Mouse (Mus musculus) cerebellum, adult 2 months (tissue): ENCODE measurements around the gene Haghl. TPM values are rescaled to one million over a fixed set of nuclear protein-coding genes. Genes with fewer than 3 reads are reported as not detected.

ENCODE experiments used
- DNase-seq, 2 experiments: peaks; one replicate each; pipeline ENCODE4 v3.0.0; 2021
- H3K27ac ChIP-seq: fragments of 200-500 bp; 2 replicates; pipeline ENCODE4 v1.5.1; 2012; ENCODE audit warnings: low read length, control low read depth, inconsistent platforms; ENCODE audit not compliant: insufficient read depth
- H3K27me3 ChIP-seq: fragments of 200-500 bp; 2 replicates; pipeline ENCODE4 v1.6.1; 2012; ENCODE audit warnings: inconsistent platforms, mild to moderate bottlenecking, low read length, moderate library complexity; ENCODE audit not compliant: control insufficient read depth, insufficient read depth
- H3K4me1 ChIP-seq: fragments of 200-500 bp; 2 replicates; pipeline ENCODE4 v1.6.1; 2011; ENCODE audit warnings: low read length; ENCODE audit not compliant: control insufficient read depth, insufficient read depth
- H3K4me3 ChIP-seq: fragments of 200-500 bp; replicated peaks from 2 replicates; pipeline ENCODE3; 2011; ENCODE audit warnings: mild to moderate bottlenecking, low read depth, low read length, control low read depth; ENCODE audit not compliant: insufficient read depth
- CTCF ChIP-seq: fragments of 200-500 bp; IDR thresholded peaks from 2 replicates; pipeline ENCODE4 v1.5.1; 2011; ENCODE audit warnings: low read depth, mild to moderate bottlenecking, control low read depth, low read length, moderate library complexity, borderline replicate concordance; ENCODE audit not compliant: insufficient read depth
- POLR2A ChIP-seq: fragments of 200-500 bp; IDR thresholded peaks from 2 replicates; pipeline ENCODE4 v1.6.1; 2011; ENCODE audit warnings: low read length, control low read depth, borderline replicate concordance; ENCODE audit not compliant: insufficient read depth
- WGBS: fragments of 180-500 bp; shearing (Covaris S2); methylation state at CpG from one replicate; pipeline ENCODE4 v1.1.7; 2018; 5-methylcytosine and 5-hydroxymethylcytosine counted together
- polyA plus RNA-seq: library from polyadenylated mRNA; depleted of rRNA; stranded (reverse); fragments of >200 nt; gene quantifications from 2 replicates; pipeline ENCODE4 v1.2.3, GENCODE M21; 2012

Haghl gene
- polyA plus RNA-seq, 1 experiment = 340 TPM

GRCm38 (mm10) chr17:25830200-25830753 is 44.8 kb upstream of the Haghl start:
- Histone ChIP-seq H3K27ac (no peak overlapping the region), H3K27me3 (no peaks in the 10 kb centered on the region), H3K4me1 (peaks cover 39% of the 10 kb centered on the region), H3K4me3 (no peak overlapping the region)
- TF ChIP-seq POLR2A (no peak), CTCF (no peak)
- no peak for DNase-seq
- WGBS = 80% methylated on average over 4 of the region's 4 CpGs

- no peaks in the 10 kb centered on the region for H3K27me3 ChIP-seq
- no peak overlapping the region for H3K27ac ChIP-seq
- WGBS = 16% methylated on average over 8 of the region's 8 CpGs
- DNase-seq = no peak
- peak overlapping the region; percentile 92 for H3K4me3 ChIP-seq
- H3K4me1 ChIP-seq = peaks cover 32% of the 10 kb centered on the region
- no peak for TF ChIP-seq CTCF
- TF ChIP-seq POLR2A = peak; percentile 22; the same call in 1 of the 2 replicates
Observed at GRCm38 (mm10) chr17:25829558-25830017, 44.1 kb upstream of the Haghl start.

GRCm38 (mm10) chr17:25828712-25829557 is 43.5 kb upstream of the Haghl start, which contains the start of gene Jmjd8:
Gene Jmjd8 (plus strand): TSS chr17:25828867.
- H3K27me3 ChIP-seq = no peaks in the 10 kb centered on the region
- peak; percentile 58; the same call in 1 of the 2 replicates for TF ChIP-seq CTCF
- peak; percentile 80 for TF ChIP-seq POLR2A
- peak within 1 kb of the TSS; percentile 52 for H3K27ac ChIP-seq
- H3K4me3 ChIP-seq = peak within 1 kb of the TSS; percentile 92
- peak; percentile 84 to 85 for DNase-seq
- H3K4me1 ChIP-seq = peaks cover 33% of the 10 kb centered on the region
- WGBS = 1% methylated on average over 32 of the region's 32 CpGs

GRCm38 (mm10) chr17:25828223-25828594 is 42.7 kb upstream of the Haghl start:
- WGBS = 66% methylated on average over 8 of the region's 8 CpGs
- Histone ChIP-seq H3K4me3 (peak overlapping the region; percentile 92), H3K27me3 (no peaks in the 10 kb centered on the region), H3K4me1 (peaks cover 33% of the 10 kb centered on the region), H3K27ac (peak overlapping the region; percentile 6; the same call in 1 of the 2 replicates)
- DNase-seq = no peak
- no peak for TF ChIP-seq POLR2A
- TF ChIP-seq CTCF = no peak

- Histone ChIP-seq H3K27ac (no peak overlapping the region), H3K4me3 (no peak overlapping the region), H3K4me1 (peaks cover 33% of the 10 kb centered on the region), H3K27me3 (no peaks in the 10 kb centered on the region)
- 76% methylated on average over 22 of the region's 22 CpGs for WGBS
- DNase-seq = no peak
- no peak for TF ChIP-seq POLR2A
- TF ChIP-seq CTCF = no peak
Observed at GRCm38 (mm10) chr17:25827546-25828222, 42.2 kb upstream of the Haghl start.

GRCm38 (mm10) chr17:25827011-25827410 is 41.5 kb upstream of the Haghl start:
- DNase-seq = no peak
- Histone ChIP-seq H3K4me3 (no peak overlapping the region), H3K27ac (no peak overlapping the region), H3K4me1 (peaks cover 33% of the 10 kb centered on the region), H3K27me3 (no peaks in the 10 kb centered on the region)
- 92% methylated on average over 13 of the region's 13 CpGs for WGBS
- TF ChIP-seq CTCF (no peak), POLR2A (no peak)

GRCm38 (mm10) chr17:25825984-25826570 is 40.6 kb upstream of the Haghl start:
- no peak for DNase-seq
- H3K27ac ChIP-seq = no peak overlapping the region
- H3K4me1 ChIP-seq = peaks cover 24% of the 10 kb centered on the region
- WGBS = 90% methylated on average over 27 of the region's 27 CpGs
- no peaks in the 10 kb centered on the region for H3K27me3 ChIP-seq
- TF ChIP-seq CTCF (no peak), POLR2A (no peak)
- H3K4me3 ChIP-seq = no peak overlapping the region
